Comparison of ENCODE assay signal across 21 mouse cellular contexts in genomic region chr2:173473233-173473632, GRCm38 (mm10). TPM values are rescaled to one million over a fixed set of nuclear protein-coding genes. Genes with fewer than 3 reads are reported as not detected.
DNase-seq lines count a peak whose midpoint lies in the region; ATAC-seq and TF ChIP-seq lines count a peak whose summit lies in the region.
"Had no signal": no experiment of that assay in that cellular context is flagged by ENCODE, and none has a peak within 500 bp of the region (broad histone marks: within the 10 kb centered on the region; RNA-seq: fewer than 3 reads in every experiment).

No protein-coding gene starts in this region.

- H3K27me3 ChIP-seq in intestine, embryonic 14.5 days (replicated peaks; ENCODE audit: control insufficient read depth, insufficient read depth, low read length) = no peaks in the 10 kb centered on the region
- no peaks in the 10 kb centered on the region for H3K27me3 ChIP-seq in intestine, embryonic 15.5 days (replicated peaks)
- no peaks in the 10 kb centered on the region for H3K27me3 ChIP-seq in hindbrain, embryonic 14.5 days (ENCODE audit: control insufficient read depth, insufficient read depth, low read length)
- H3K27me3 ChIP-seq in stomach, postnatal 0 days (ENCODE audit: control insufficient read depth, insufficient read depth, low read length) = no peaks in the 10 kb centered on the region
- H3K27me3 ChIP-seq: embryonic facial prominence, embryonic 12.5 days; heart, embryonic 15.5 days; hindbrain, embryonic 15.5 days had no signal

- H3K4me1 ChIP-seq in intestine, embryonic 14.5 days (replicated peaks; ENCODE audit: control insufficient read depth, insufficient read depth, low read length) = no peaks in the 10 kb centered on the region
- H3K4me1 ChIP-seq in intestine, embryonic 15.5 days (replicated peaks) = no peaks in the 10 kb centered on the region
- no peaks in the 10 kb centered on the region for H3K4me1 ChIP-seq in hindbrain, embryonic 14.5 days (replicated peaks; ENCODE audit: control insufficient read depth, insufficient read depth, low read length)
- H3K4me1 ChIP-seq in stomach, postnatal 0 days (replicated peaks; ENCODE audit: control insufficient read depth, insufficient read depth) = no peaks in the 10 kb centered on the region
- H3K4me1 ChIP-seq: embryonic facial prominence, embryonic 12.5 days; heart, embryonic 15.5 days; hindbrain, embryonic 15.5 days had no signal

- H3K9ac ChIP-seq in intestine, embryonic 14.5 days (ENCODE audit: low read length) = no peak overlapping the region
- no peak overlapping the region for H3K9ac ChIP-seq in intestine, embryonic 15.5 days
- no peak overlapping the region for H3K9ac ChIP-seq in hindbrain, embryonic 14.5 days
- no peak overlapping the region for H3K9ac ChIP-seq in stomach, postnatal 0 days (ENCODE audit: low read length)
- H3K9ac ChIP-seq: embryonic facial prominence, embryonic 12.5 days; heart, embryonic 15.5 days; hindbrain, embryonic 15.5 days had no signal

- no peaks in the 10 kb centered on the region for H3K9me3 ChIP-seq in intestine, embryonic 14.5 days (ENCODE audit: control insufficient read depth, low read length)
- H3K9me3 ChIP-seq in intestine, embryonic 15.5 days = no peaks in the 10 kb centered on the region
- H3K9me3 ChIP-seq in hindbrain, embryonic 14.5 days (ENCODE audit: control insufficient read depth, low read length) = no peaks in the 10 kb centered on the region
- no peaks in the 10 kb centered on the region for H3K9me3 ChIP-seq in stomach, postnatal 0 days (ENCODE audit: control insufficient read depth, low read length)
- H3K9me3 ChIP-seq: embryonic facial prominence, embryonic 12.5 days; heart, embryonic 15.5 days; hindbrain, embryonic 15.5 days had no signal

- no peak for TF ChIP-seq CTCF in stomach, postnatal 0 days (IDR thresholded peaks at IDR 0.05; ENCODE audit: low read depth)
- TF ChIP-seq CTCF in left cerebral cortex, adult 2 months (IDR thresholded peaks at IDR 0.05) = no peak

- DNase-seq in intestine, embryonic 14.5 days (ENCODE audit: low spot score) = peak; percentile 37
- DNase-seq in retina, embryonic 14.5 days (ENCODE audit: low spot score) = peak; percentile 17
- DNase-seq in retina, postnatal 1 day = no peak
- DNase-seq in hindbrain, embryonic 14.5 days (ENCODE audit: low spot score) = peak; percentile 30
- peak; percentile 11 for DNase-seq in stomach, postnatal 0 days (ENCODE audit: low spot score)
- no peak for DNase-seq in left cerebral cortex, adult 2 months (ENCODE audit: extremely low spot score in 1 of 2, low spot score in 2 of 2)
- DNase-seq in gastrocnemius, postnatal 10 days = no peak
- DNase-seq: adrenal gland, postnatal 25 days; cerebellum, adult 9-11 months; right cerebral cortex, postnatal 4 days had no signal

- H3K4me3 ChIP-seq in intestine, embryonic 14.5 days (ENCODE audit: low read depth, low read length) = no peak overlapping the region
- no peak overlapping the region for H3K4me3 ChIP-seq in intestine, embryonic 15.5 days (replicated peaks)
- no peak overlapping the region for H3K4me3 ChIP-seq in hindbrain, embryonic 14.5 days (replicated peaks; ENCODE audit: low read length)
- H3K4me3 ChIP-seq in stomach, postnatal 0 days (ENCODE audit: low read depth, low read length) = no peak overlapping the region
- no peak overlapping the region for H3K4me3 ChIP-seq in left cerebral cortex, adult 2 months
- H3K4me3 ChIP-seq: embryonic facial prominence, embryonic 12.5 days; heart, embryonic 15.5 days; hindbrain, embryonic 15.5 days; layer of hippocampus, adult 2 months had no signal

- no peak for TF ChIP-seq EP300 in stomach, postnatal 0 days (optimal IDR thresholded peaks at IDR 0.05)

- no peak for ATAC-seq in intestine, embryonic 14.5 days (replicated peaks; ENCODE audit: low FRiP score, low TSS enrichment, low read depth)
- no peak for ATAC-seq in intestine, embryonic 15.5 days
- peak; percentile 53; the same call in 1 of the 2 replicates for ATAC-seq in hindbrain, embryonic 14.5 days (ENCODE audit: low FRiP score)
- no peak for ATAC-seq in stomach, postnatal 0 days (ENCODE audit: low FRiP score, low TSS enrichment)
- ATAC-seq: activated CD4-positive, CD25-positive, alpha-beta regulatory T cell, adult 4 months had no signal

- no peak overlapping the region for H3K4me2 ChIP-seq in intestine, embryonic 14.5 days (ENCODE audit: low read length)
- H3K4me2 ChIP-seq in intestine, embryonic 15.5 days (replicated peaks) = no peak overlapping the region
- H3K4me2 ChIP-seq in hindbrain, embryonic 14.5 days (replicated peaks) = no peak overlapping the region
- no peak overlapping the region for H3K4me2 ChIP-seq in stomach, postnatal 0 days (replicated peaks; ENCODE audit: low read depth)
- H3K4me2 ChIP-seq: embryonic facial prominence, embryonic 12.5 days; heart, embryonic 15.5 days; hindbrain, embryonic 15.5 days had no signal

- intact Hi-C loops in left cerebral cortex, adult 2 months (cut with DNase I) = no loop called here

- 52% methylated on average over 11 of the region's 11 CpGs for WGBS in intestine, embryonic 14.5 days
- 39% methylated on average over 11 of the region's 11 CpGs for WGBS in intestine, embryonic 15.5 days
- WGBS in hindbrain, embryonic 14.5 days = 41% methylated on average over 11 of the region's 11 CpGs
- WGBS in stomach, postnatal 0 days = 39% methylated on average over 11 of the region's 11 CpGs

- no peak overlapping the region for H3K27ac ChIP-seq in intestine, embryonic 14.5 days (ENCODE audit: low read depth)
- no peak overlapping the region for H3K27ac ChIP-seq in intestine, embryonic 15.5 days
- no peak overlapping the region for H3K27ac ChIP-seq in hindbrain, embryonic 14.5 days
- no peak overlapping the region for H3K27ac ChIP-seq in stomach, postnatal 0 days (replicated peaks)
- no peak overlapping the region for H3K27ac ChIP-seq in left cerebral cortex, adult 2 months
- H3K27ac ChIP-seq: embryonic facial prominence, embryonic 12.5 days; heart, embryonic 15.5 days; hindbrain, embryonic 15.5 days; layer of hippocampus, adult 2 months had no signal

- no peaks in the 10 kb centered on the region for H3K36me3 ChIP-seq in intestine, embryonic 14.5 days (ENCODE audit: control insufficient read depth, insufficient read depth, low read length)
- no peaks in the 10 kb centered on the region for H3K36me3 ChIP-seq in intestine, embryonic 15.5 days
- no peaks in the 10 kb centered on the region for H3K36me3 ChIP-seq in hindbrain, embryonic 14.5 days (replicated peaks; ENCODE audit: control insufficient read depth, insufficient read depth)
- no peaks in the 10 kb centered on the region for H3K36me3 ChIP-seq in stomach, postnatal 0 days (ENCODE audit: control insufficient read depth, insufficient read depth, low read length)
- H3K36me3 ChIP-seq: embryonic facial prominence, embryonic 12.5 days; heart, embryonic 15.5 days; hindbrain, embryonic 15.5 days had no signal

RNA-seq across cellular contexts. Expression of gene 1700021F07Rik, which starts 49.2 kb away (rescaled TPM):
- polyA plus RNA-seq in intestine, embryonic 14.5 days (2014; fragmentation: Nextera tagmentation; extraction: Ambion mirVana) = not detected in 2 replicates
- not detected in 2 replicates for polyA plus RNA-seq in intestine, embryonic 15.5 days (2015; fragmentation: Nextera tagmentation; extraction: Ambion mirVana)
- not detected in 2 replicates for polyA plus RNA-seq in hindbrain, embryonic 14.5 days (2014; fragmentation: Nextera tagmentation; extraction: Ambion mirVana)
- polyA plus RNA-seq in stomach, postnatal 0 days (2015; fragmentation: Nextera tagmentation; extraction: Ambion mirVana) = not detected in 2 replicates
- total RNA-seq in left cerebral cortex, adult 2 months (2021) = not detected
- not detected for total RNA-seq in gastrocnemius, postnatal 10 days (2021)
- total RNA-seq: adrenal gland, postnatal 25 days; gastrocnemius, postnatal 4 days; layer of hippocampus, adult 2 months; left cerebral cortex, postnatal 10 days; liver, adult 2 months had no signal
- polyA plus RNA-seq: activated CD4-positive, CD25-positive, alpha-beta regulatory T cell, adult 4 months; embryonic facial prominence, embryonic 12.5 days; heart, embryonic 15.5 days; hindbrain, embryonic 15.5 days; kidney, embryonic 16.5 days; liver, adult 2 months; lung, embryonic 16.5 days had no signal

Comparison
In these comparisons a context has a peak if more than half of its experiments do, and no peak if none do; other contexts are left out.
1. DNase-seq: peak in intestine, embryonic 14.5 days (single experiment), retina, embryonic 14.5 days (single experiment), hindbrain, embryonic 14.5 days (single experiment) and stomach, postnatal 0 days (single experiment); none in retina, postnatal 1 day (single experiment), left cerebral cortex, adult 2 months (0 of 2) and gastrocnemius, postnatal 10 days (single experiment).